Mouse (Mus musculus) ES-Bruce4 (cell line): ENCODE results near the gene Gadd45b. TPM values are rescaled to one million over a fixed set of nuclear protein-coding genes. Genes with fewer than 3 reads are reported as not detected.
A peak's percentile ranks its signal among the peaks of the same experiment; 100 is the strongest.

ENCODE experiments used
- H3K27ac ChIP-seq: 2 replicates; pipeline ENCODE4 v1.5.1; 2012; ENCODE audit warnings: low read length, inconsistent platforms; ENCODE audit not compliant: insufficient read depth
- H3K27me3 ChIP-seq: 2 replicates; pipeline ENCODE4 v1.6.1; 2012; ENCODE audit warnings: mild to moderate bottlenecking, low read length, inconsistent platforms; ENCODE audit not compliant: control insufficient read depth, poor library complexity, insufficient read depth, severe bottlenecking
- H3K36me3 ChIP-seq: 2 replicates; pipeline ENCODE4 v1.6.1; 2012; ENCODE audit warnings: inconsistent platforms, mild to moderate bottlenecking, low read length, moderate library complexity; ENCODE audit not compliant: control insufficient read depth, poor library complexity, insufficient read depth, severe bottlenecking
- H3K4me1 ChIP-seq: one replicate; pipeline ENCODE4 v1.8.1; 2011; ENCODE audit warnings: low read length; ENCODE audit not compliant: control insufficient read depth, insufficient read depth
- H3K4me3 ChIP-seq: 2 replicates; pipeline ENCODE4 v1.5.1; 2011; ENCODE audit warnings: low read depth, mild to moderate bottlenecking, low read length
- H3K9ac ChIP-seq: 2 replicates; pipeline ENCODE4 v1.6.1; 2012; ENCODE audit warnings: low read depth, mild to moderate bottlenecking, inconsistent platforms; ENCODE audit not compliant: poor library complexity, severe bottlenecking
- H3K9me3 ChIP-seq: replicated peaks from 2 replicates; pipeline ENCODE4 v1.6.1; 2012; ENCODE audit warnings: mild to moderate bottlenecking, low read length, inconsistent platforms; ENCODE audit not compliant: control insufficient read depth, poor library complexity, insufficient read depth, severe bottlenecking
- CTCF ChIP-seq: IDR thresholded peaks from one replicate; pipeline ENCODE4 v1.8.1; 2011; ENCODE audit warnings: low read depth, low read length
- EP300 ChIP-seq: IDR thresholded peaks from 2 replicates; pipeline ENCODE4 v1.6.1; 2011; ENCODE audit warnings: low read depth, low read length; ENCODE audit not compliant: insufficient read depth
- POLR2A ChIP-seq: IDR thresholded peaks from one replicate; pipeline ENCODE4 v1.8.1; 2011; ENCODE audit warnings: low read length; ENCODE audit not compliant: insufficient read depth
- polyA plus RNA-seq: library from polyadenylated mRNA; stranded (reverse); fragments of >200 nt; gene quantifications from 2 replicates; pipeline ENCODE4 v1.2.4, GENCODE M21; 2011; ENCODE audit warnings: low read depth; ENCODE audit not compliant: missing spikeins, insufficient read depth, insufficient read length

Gene Gadd45b
- polyA plus RNA-seq, 1 experiment, result 80.7 TPM

GRCm38 (mm10) chr10:80936135-80936809 is 6.4 kb downstream of the Gadd45b start:
- Histone ChIP-seq H3K36me3 (peaks cover 5% of the 10 kb centered on the region), H3K4me3 (peak overlapping the region; percentile 18), H3K9ac (no peak overlapping the region), H3K27me3 (no peaks in the 10 kb centered on the region), H3K9me3 (no peaks in the 10 kb centered on the region), H3K4me1 (peaks cover 23% of the 10 kb centered on the region), H3K27ac (no peak overlapping the region)
- TF ChIP-seq CTCF, result no peak

GRCm38 (mm10) chr10:80936810-80937164 is 6.9 kb downstream of the Gadd45b start:
- Histone ChIP-seq H3K9me3 (no peaks in the 10 kb centered on the region), H3K36me3 (peaks cover 2% of the 10 kb centered on the region; the same call in 1 of the 2 replicates), H3K4me3 (0 out of 2 replicates have a peak overlapping the region, but pooled peaks have one; percentile 0), H3K4me1 (peaks cover 25% of the 10 kb centered on the region), H3K27ac (no peak overlapping the region), H3K9ac (no peak overlapping the region), H3K27me3 (no peaks in the 10 kb centered on the region)
- TF ChIP-seq CTCF, result no peak

- Histone ChIP-seq H3K27ac (no peak overlapping the region), H3K4me1 (peaks cover 26% of the 10 kb centered on the region), H3K36me3 (no peaks in the 10 kb centered on the region), H3K4me3 (no peak overlapping the region), H3K9ac (no peak overlapping the region), H3K9me3 (no peaks in the 10 kb centered on the region), H3K27me3 (no peaks in the 10 kb centered on the region)
- TF ChIP-seq CTCF (no peak), POLR2A (no peak), EP300 (no peak)
These were observed 7.8 kb downstream of the Gadd45b start for GRCm38 (mm10) chr10:80937646-80938045.

- Histone ChIP-seq H3K9ac (no peak overlapping the region), H3K36me3 (no peaks in the 10 kb centered on the region), H3K27ac (peak overlapping the region; percentile 22; the same call in 1 of the 2 replicates), H3K9me3 (no peaks in the 10 kb centered on the region), H3K4me1 (peaks cover 30% of the 10 kb centered on the region), H3K27me3 (no peaks in the 10 kb centered on the region), H3K4me3 (peak overlapping the region; percentile 38)
- TF ChIP-seq CTCF, result no peak
- no peak for TF ChIP-seq EP300
- no peak for TF ChIP-seq POLR2A
These were observed 9.1 kb downstream of the Gadd45b start for GRCm38 (mm10) chr10:80938831-80939550.

GRCm38 (mm10) chr10:80939671-80940070 is 9.8 kb downstream of the Gadd45b start:
- H3K4me1 ChIP-seq, result peaks cover 26% of the 10 kb centered on the region

GRCm38 (mm10) chr10:80940320-80940987 is 10.6 kb downstream of the Gadd45b start:
- Histone ChIP-seq H3K9ac (0 out of 2 replicates have a peak overlapping the region, but pooled peaks have one; percentile 14), H3K4me3 (0 out of 2 replicates have a peak overlapping the region, but pooled peaks have one; percentile 10), H3K27ac (peak overlapping the region; percentile 96), H3K36me3 (no peaks in the 10 kb centered on the region), H3K27me3 (no peaks in the 10 kb centered on the region), H3K4me1 (peaks cover 26% of the 10 kb centered on the region), H3K9me3 (no peaks in the 10 kb centered on the region)
- TF ChIP-seq EP300, result no peak
- TF ChIP-seq CTCF, result no peak
- no peak for TF ChIP-seq POLR2A

More at GRCm38 (mm10) chr10:80939671-80940070, 9.8 kb downstream of the Gadd45b start:
- H3K27me3 ChIP-seq, result no peaks in the 10 kb centered on the region
- TF ChIP-seq POLR2A, result no peak
- no peak for TF ChIP-seq EP300
- TF ChIP-seq CTCF, result no peak
- H3K27ac ChIP-seq, result peak overlapping the region; percentile 96
- peak overlapping the region; percentile 38 for H3K4me3 ChIP-seq
- no peaks in the 10 kb centered on the region for H3K9me3 ChIP-seq
- H3K9ac ChIP-seq, result no peak overlapping the region
- H3K36me3 ChIP-seq, result no peaks in the 10 kb centered on the region
